Mouse (Mus musculus): ENCODE results near the gene Dnaaf1. TPM values are rescaled to one million over a fixed set of nuclear protein-coding genes. Genes with fewer than 3 reads are reported as not detected.
A peak's percentile ranks its signal among the peaks of the same experiment; 100 is the strongest.

Dnaaf1 gene
- polyA plus RNA-seq, 1 experiment from 2014 or later, result 0.09 TPM

DNA sequence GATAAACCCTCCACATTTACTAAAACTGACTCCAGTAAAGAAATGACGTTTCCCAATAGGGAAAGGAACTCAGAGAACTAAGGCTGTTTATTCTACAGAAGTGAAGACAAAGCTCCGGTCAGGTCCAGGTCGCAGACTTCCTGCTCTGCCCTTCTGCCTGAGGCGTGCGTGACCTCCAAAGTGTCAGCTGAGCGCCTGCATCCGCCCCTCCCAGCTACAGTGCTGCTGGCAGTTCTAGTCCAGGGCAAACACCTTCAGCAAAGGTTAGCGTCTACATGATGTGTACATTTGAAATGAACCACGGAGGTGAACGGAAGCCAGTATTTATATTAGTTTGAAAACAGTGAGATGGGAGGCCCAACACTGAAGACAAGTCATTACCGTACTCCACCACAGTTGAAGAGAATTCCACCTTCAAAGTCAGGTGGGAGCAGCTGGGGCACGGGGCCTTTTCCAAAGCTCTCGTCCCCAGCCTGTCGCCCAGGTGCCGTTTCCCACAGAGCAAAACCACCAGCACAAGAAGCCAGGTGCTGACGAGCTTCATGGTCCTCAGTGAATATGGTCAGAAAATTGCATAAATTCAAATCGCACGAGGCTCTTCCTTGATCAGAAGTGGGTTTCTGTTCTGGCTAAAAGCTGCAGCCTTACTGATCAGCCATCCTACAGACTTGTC, 27.9 kb upstream of the Dnaaf1 start:
- ATAC-seq (ENCODE audit: insufficient number of reproducible peaks, low FRiP score, low TSS enrichment, low read depth), result no peak
- H3K27ac ChIP-seq (replicated peaks; ENCODE audit: low read depth, low read length), result no peak overlapping the region
- no peak overlapping the region for H3K4me3 ChIP-seq (ENCODE audit: low read depth, low read length)
- H3K4me1 ChIP-seq (ENCODE audit: control insufficient read depth, insufficient read depth, low read length), result no peaks in the 10 kb centered on the region
- no peaks in the 10 kb centered on the region for H3K9me3 ChIP-seq (ENCODE audit: control insufficient read depth, low read length)
- WGBS, result 91% methylated on average over 18 of the region's 18 CpGs
- H3K36me3 ChIP-seq (ENCODE audit: control insufficient read depth, insufficient read depth, low read length), result peaks cover 24% of the 10 kb centered on the region
- no peak overlapping the region for H3K9ac ChIP-seq (ENCODE audit: low read length)
- H3K4me2 ChIP-seq (ENCODE audit: low read depth, severe bottlenecking), result no peak overlapping the region
- no peaks in the 10 kb centered on the region for H3K27me3 ChIP-seq (ENCODE audit: control insufficient read depth, insufficient read depth, low read length)
- DNase-seq (ENCODE audit: low spot score), result no peak

DNA sequence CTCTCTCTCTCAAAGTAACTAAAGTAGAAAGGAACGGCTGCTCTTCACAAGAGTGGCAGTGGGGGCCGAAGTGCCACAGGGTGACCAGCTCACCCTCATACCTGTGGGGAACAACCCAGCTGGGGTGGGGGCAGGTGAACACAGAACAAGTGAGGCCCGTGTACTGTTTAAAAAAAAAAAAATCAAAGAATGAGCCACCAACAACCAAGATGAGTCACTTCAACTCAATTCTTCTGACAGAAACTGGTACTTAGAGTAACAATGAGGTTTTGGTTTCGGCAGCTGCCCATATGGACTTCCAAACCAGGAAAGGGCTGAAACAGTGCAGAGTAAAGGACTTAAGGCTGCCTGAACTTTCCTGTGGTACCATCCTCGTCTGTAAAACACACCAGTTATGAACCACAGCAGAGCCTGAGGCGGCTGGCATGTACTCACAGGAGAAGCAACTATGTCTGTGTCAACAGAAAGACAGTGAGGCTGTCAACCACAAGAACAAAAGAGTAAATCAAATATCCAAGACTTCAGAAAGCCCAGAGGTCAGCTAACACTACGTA, 26.4 kb upstream of the Dnaaf1 start:
- H3K9ac ChIP-seq (ENCODE audit: low read length), result no peak overlapping the region
- H3K27me3 ChIP-seq (ENCODE audit: control insufficient read depth, insufficient read depth, low read length), result no peaks in the 10 kb centered on the region
- no peak overlapping the region for H3K4me3 ChIP-seq (ENCODE audit: low read depth, low read length)
- no peaks in the 10 kb centered on the region for H3K9me3 ChIP-seq (ENCODE audit: control insufficient read depth, low read length)
- 81% methylated on average over 7 of the region's 7 CpGs for WGBS
- H3K36me3 ChIP-seq (ENCODE audit: control insufficient read depth, insufficient read depth, low read length), result peaks cover 17% of the 10 kb centered on the region
- ATAC-seq (ENCODE audit: insufficient number of reproducible peaks, low FRiP score, low TSS enrichment, low read depth) (no peak), DNase-seq (ENCODE audit: low spot score) (no peak)
- H3K4me1 ChIP-seq (ENCODE audit: control insufficient read depth, insufficient read depth, low read length), result no peaks in the 10 kb centered on the region
- H3K27ac ChIP-seq (replicated peaks; ENCODE audit: low read depth, low read length), result no peak overlapping the region
- H3K4me2 ChIP-seq (ENCODE audit: low read depth, severe bottlenecking), result no peak overlapping the region

DNA sequence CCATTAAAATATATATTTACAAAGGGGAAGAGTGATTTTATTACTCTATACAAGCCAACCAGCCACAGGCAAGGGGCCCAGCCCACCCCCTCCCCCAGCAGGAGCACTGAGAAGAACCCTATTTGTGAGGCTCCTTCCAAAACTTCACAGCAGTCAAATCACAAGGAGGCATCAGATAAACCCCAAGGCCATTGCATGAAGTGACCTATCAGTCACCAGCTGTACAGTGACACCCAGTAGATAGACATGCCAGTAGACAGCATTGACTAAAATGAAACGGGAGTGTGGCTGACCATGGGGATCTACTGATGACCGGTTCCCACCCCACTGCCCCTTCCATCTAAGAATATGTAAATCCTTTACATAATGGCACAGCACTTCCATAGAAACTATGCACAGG, 22.1 kb upstream of the Dnaaf1 start:
- no peak overlapping the region for H3K4me3 ChIP-seq (ENCODE audit: low read depth, low read length)
- no peaks in the 10 kb centered on the region for H3K27me3 ChIP-seq (ENCODE audit: control insufficient read depth, insufficient read depth, low read length)
- H3K4me2 ChIP-seq (ENCODE audit: low read depth, severe bottlenecking), result no peak overlapping the region
- no peaks in the 10 kb centered on the region for H3K36me3 ChIP-seq (ENCODE audit: control insufficient read depth, insufficient read depth, low read length)
- ATAC-seq (ENCODE audit: insufficient number of reproducible peaks, low FRiP score, low TSS enrichment, low read depth) (no peak), DNase-seq (ENCODE audit: low spot score) (no peak)
- peaks cover 3% of the 10 kb centered on the region; the same call in 1 of the 2 replicates for H3K4me1 ChIP-seq (ENCODE audit: control insufficient read depth, insufficient read depth, low read length)
- H3K27ac ChIP-seq (replicated peaks; ENCODE audit: low read depth, low read length), result no peak overlapping the region
- WGBS, result 84% methylated on average over 2 of the region's 2 CpGs
- H3K9ac ChIP-seq (ENCODE audit: low read length), result no peak overlapping the region
- no peaks in the 10 kb centered on the region for H3K9me3 ChIP-seq (ENCODE audit: control insufficient read depth, low read length)

DNA sequence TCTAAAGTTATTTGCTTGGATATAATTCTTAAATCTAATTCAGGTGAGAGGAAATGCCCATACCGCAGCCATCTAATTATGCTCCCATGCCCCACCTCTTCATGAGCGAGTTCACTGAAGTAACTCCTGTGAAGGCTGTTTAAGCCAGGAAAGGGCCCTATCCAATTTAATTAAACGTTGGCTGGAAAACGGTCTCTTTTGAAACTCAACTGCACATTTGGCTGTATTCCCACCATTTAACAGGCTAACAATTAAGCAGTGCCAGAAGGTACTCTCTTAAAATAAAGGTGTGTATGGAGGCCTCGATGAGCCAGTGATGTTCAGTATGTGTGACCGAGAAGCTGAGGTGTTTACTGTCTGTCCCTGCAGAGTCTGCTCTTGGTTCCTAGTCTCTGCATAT, 19.2 kb upstream of the Dnaaf1 start:
- Histone ChIP-seq H3K4me3 (ENCODE audit: low read depth, low read length) (no peak overlapping the region), H3K9me3 (ENCODE audit: control insufficient read depth, low read length) (no peaks in the 10 kb centered on the region), H3K4me1 (ENCODE audit: control insufficient read depth, insufficient read depth, low read length) (peaks cover 3% of the 10 kb centered on the region; the same call in 1 of the 2 replicates), H3K36me3 (ENCODE audit: control insufficient read depth, insufficient read depth, low read length) (no peaks in the 10 kb centered on the region), H3K27ac (replicated peaks; ENCODE audit: low read depth, low read length) (no peak overlapping the region), H3K4me2 (ENCODE audit: low read depth, severe bottlenecking) (no peak overlapping the region), H3K27me3 (ENCODE audit: control insufficient read depth, insufficient read depth, low read length) (no peaks in the 10 kb centered on the region), H3K9ac (ENCODE audit: low read length) (no peak overlapping the region)
- ATAC-seq (ENCODE audit: insufficient number of reproducible peaks, low FRiP score, low TSS enrichment, low read depth) (no peak), DNase-seq (ENCODE audit: low spot score) (no peak)
- WGBS, result 80% methylated on average over 6 of the region's 6 CpGs

DNA sequence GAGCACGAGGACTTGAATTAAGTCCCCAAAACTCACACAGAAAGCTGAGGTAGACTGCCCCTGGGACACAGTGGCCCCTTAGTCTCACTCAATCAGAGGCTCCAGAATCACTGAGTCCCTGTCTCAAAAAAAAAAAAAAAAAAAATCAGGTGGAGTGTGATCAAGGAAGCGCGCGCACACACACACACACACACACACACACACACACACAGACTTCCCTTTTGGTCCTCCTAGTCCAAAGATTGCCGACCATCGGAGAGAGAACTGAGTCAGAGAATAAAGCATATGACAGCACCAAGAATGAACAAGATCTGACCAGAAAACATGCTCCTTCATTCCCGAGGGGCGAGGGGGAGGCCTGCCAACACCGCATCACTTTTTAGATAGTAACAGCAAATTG, 17.9 kb upstream of the Dnaaf1 start:
- H3K27ac ChIP-seq (replicated peaks; ENCODE audit: low read depth, low read length), result no peak overlapping the region
- H3K27me3 ChIP-seq (ENCODE audit: control insufficient read depth, insufficient read depth, low read length), result no peaks in the 10 kb centered on the region
- DNase-seq (ENCODE audit: low spot score) (no peak), ATAC-seq (ENCODE audit: insufficient number of reproducible peaks, low FRiP score, low TSS enrichment, low read depth) (no peak)
- H3K4me3 ChIP-seq (ENCODE audit: low read depth, low read length), result peak overlapping the region; percentile 72
- no peaks in the 10 kb centered on the region for H3K36me3 ChIP-seq (ENCODE audit: control insufficient read depth, insufficient read depth, low read length)
- H3K4me1 ChIP-seq (ENCODE audit: control insufficient read depth, insufficient read depth, low read length), result peaks cover 3% of the 10 kb centered on the region; the same call in 1 of the 2 replicates
- H3K9ac ChIP-seq (ENCODE audit: low read length), result no peak overlapping the region
- WGBS, result 83% methylated on average over 9 of the region's 9 CpGs
- no peaks in the 10 kb centered on the region for H3K9me3 ChIP-seq (ENCODE audit: control insufficient read depth, low read length)
- peak overlapping the region; percentile 87; the same call in 1 of the 2 replicates for H3K4me2 ChIP-seq (ENCODE audit: low read depth, severe bottlenecking)

DNA sequence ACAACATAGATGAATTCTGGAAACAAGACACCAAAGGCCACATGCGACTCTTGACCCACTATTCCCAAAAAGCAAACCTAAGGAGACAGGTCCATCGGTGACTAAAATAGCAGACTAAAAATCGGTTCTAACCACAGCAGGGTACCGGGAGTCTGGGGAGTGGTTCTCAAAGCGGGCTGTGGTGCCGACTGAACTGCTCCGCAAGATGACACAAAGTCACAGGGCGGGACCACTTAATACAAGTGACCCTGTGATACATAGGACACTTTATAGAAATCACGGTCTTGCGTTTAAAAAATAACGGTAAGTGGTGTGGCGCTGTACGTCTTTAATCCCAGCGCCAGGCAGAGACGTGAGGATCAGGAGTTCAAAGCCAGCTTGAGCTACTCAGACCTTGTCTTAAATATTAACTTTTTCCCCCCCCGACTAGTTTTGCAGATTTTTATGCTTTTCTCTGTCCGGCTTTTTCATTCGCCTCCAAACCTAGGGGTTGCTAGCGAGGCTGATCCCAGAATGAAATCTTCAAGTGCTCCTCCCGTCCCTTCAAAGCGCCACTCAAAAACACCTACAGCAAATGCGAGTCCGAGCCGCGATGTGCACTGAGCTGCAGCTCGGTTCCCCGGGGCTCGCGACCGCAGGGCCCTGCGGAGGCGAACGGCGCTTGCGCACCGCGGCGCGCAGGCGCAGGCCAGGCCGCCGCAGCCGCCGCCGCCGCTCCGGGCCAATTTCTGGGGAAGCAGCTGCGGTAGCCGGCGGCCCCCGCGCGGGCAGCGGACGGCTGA, 17.0 kb upstream of the Dnaaf1 start:
- peak; percentile 85 for DNase-seq (ENCODE audit: low spot score)
- Histone ChIP-seq H3K9ac (ENCODE audit: low read length) (peak overlapping the region; percentile 88), H3K27me3 (ENCODE audit: control insufficient read depth, insufficient read depth, low read length) (no peaks in the 10 kb centered on the region), H3K4me3 (ENCODE audit: low read depth, low read length) (peak overlapping the region; percentile 72), H3K36me3 (ENCODE audit: control insufficient read depth, insufficient read depth, low read length) (no peaks in the 10 kb centered on the region), H3K27ac (replicated peaks; ENCODE audit: low read depth, low read length) (peak overlapping the region; percentile 76), H3K4me1 (ENCODE audit: control insufficient read depth, insufficient read depth, low read length) (peaks cover 3% of the 10 kb centered on the region; the same call in 1 of the 2 replicates), H3K9me3 (ENCODE audit: control insufficient read depth, low read length) (no peaks in the 10 kb centered on the region), H3K4me2 (ENCODE audit: low read depth, severe bottlenecking) (peak overlapping the region; percentile 87)
- WGBS, result 2% methylated on average over 55 of the region's 55 CpGs
- peak; percentile 86 for ATAC-seq (ENCODE audit: insufficient number of reproducible peaks, low FRiP score, low TSS enrichment, low read depth)

DNA sequence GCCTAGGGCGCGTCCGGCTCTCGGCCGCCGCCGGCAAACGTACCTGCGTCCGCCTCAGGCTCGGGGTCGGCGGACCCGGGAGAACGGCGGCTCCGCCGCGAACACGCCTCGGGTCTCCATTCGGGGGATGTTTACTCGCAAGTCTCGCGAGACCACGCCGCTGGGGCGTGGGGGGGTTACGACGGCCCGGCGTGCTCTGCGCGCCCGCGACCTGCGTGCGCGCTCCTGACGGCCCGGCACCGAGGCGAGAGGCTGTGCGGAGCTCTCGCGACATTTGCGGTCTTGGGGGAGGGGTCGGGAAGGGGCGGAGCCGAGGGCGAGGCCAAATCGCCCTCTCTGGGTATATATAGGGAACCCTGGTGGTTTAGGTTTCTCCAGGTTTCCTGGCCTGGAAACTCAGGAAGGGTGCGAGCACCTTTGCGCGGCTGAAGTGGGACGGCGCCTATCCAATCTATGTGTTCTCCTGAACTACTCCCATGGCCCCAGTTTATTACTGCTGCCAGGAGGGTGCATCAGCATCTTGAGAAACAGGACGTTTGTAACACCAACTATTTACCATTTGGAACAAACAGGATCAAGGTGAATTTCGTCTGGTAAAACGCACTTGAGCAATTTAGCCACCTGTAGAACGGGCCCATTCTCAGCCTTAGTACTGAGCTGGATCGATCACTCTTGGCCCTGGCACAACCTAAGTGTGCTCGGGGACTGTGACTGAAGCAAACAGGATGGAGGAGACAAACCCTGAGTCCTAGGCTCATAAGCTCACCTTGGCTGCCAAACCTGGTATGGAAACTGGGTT, 16.2 kb upstream of the Dnaaf1 start, which contains the start of gene Mbtps1:
Gene Mbtps1 (minus strand): TSS at position 133 of the 799 bp plus-strand sequence.
- WGBS, result 8% methylated on average over 55 of the region's 63 CpGs
- Histone ChIP-seq H3K9ac (ENCODE audit: low read length) (peak within 1 kb of the TSS; percentile 88), H3K4me3 (ENCODE audit: low read depth, low read length) (peak within 1 kb of the TSS; percentile 72), H3K4me2 (ENCODE audit: low read depth, severe bottlenecking) (peak within 1 kb of the TSS; percentile 87), H3K27ac (replicated peaks; ENCODE audit: low read depth, low read length) (peak within 1 kb of the TSS; percentile 76), H3K9me3 (ENCODE audit: control insufficient read depth, low read length) (no peaks in the 10 kb centered on the region), H3K36me3 (ENCODE audit: control insufficient read depth, insufficient read depth, low read length) (no peaks in the 10 kb centered on the region), H3K4me1 (ENCODE audit: control insufficient read depth, insufficient read depth, low read length) (peaks cover 3% of the 10 kb centered on the region; the same call in 1 of the 2 replicates), H3K27me3 (ENCODE audit: control insufficient read depth, insufficient read depth, low read length) (no peaks in the 10 kb centered on the region)
- DNase-seq (ENCODE audit: low spot score) (peak; percentile 99), ATAC-seq (ENCODE audit: insufficient number of reproducible peaks, low FRiP score, low TSS enrichment, low read depth) (peak; percentile 94)

DNA sequence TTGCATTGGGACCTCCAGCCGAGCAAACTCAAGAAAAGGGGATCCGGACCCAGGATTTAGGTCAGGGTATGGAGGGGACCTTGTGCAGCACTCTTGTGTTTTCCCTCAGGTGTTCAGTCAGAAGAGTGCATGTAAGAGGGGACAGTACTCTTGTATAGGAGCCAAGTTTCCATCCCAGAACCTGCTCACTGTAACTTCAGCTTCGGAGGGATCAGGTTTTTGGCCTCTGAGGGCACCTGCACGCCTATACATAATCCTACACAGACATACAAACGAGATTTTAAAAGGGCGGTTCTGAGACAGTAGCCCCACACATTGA, 15.7 kb upstream of the Dnaaf1 start:
- WGBS, result 89% methylated on average over 6 of the region's 6 CpGs
- H3K27ac ChIP-seq (replicated peaks; ENCODE audit: low read depth, low read length), result no peak overlapping the region
- H3K36me3 ChIP-seq (ENCODE audit: control insufficient read depth, insufficient read depth, low read length), result no peaks in the 10 kb centered on the region
- ATAC-seq (ENCODE audit: insufficient number of reproducible peaks, low FRiP score, low TSS enrichment, low read depth) (no peak), DNase-seq (ENCODE audit: low spot score) (no peak)
- H3K9ac ChIP-seq (ENCODE audit: low read length), result no peak overlapping the region
- peak overlapping the region; percentile 87 for H3K4me2 ChIP-seq (ENCODE audit: low read depth, severe bottlenecking)
- H3K9me3 ChIP-seq (ENCODE audit: control insufficient read depth, low read length), result no peaks in the 10 kb centered on the region
- H3K4me3 ChIP-seq (ENCODE audit: low read depth, low read length), result 0 out of 2 replicates have a peak overlapping the region, but pooled peaks have one; percentile 72
- no peaks in the 10 kb centered on the region for H3K27me3 ChIP-seq (ENCODE audit: control insufficient read depth, insufficient read depth, low read length)
- H3K4me1 ChIP-seq (ENCODE audit: control insufficient read depth, insufficient read depth, low read length), result peaks cover 3% of the 10 kb centered on the region; the same call in 1 of the 2 replicates
